Mouse (Mus musculus): Measurements from ENCODE around the gene Pacsin2. TPM values are rescaled to one million over a fixed set of nuclear protein-coding genes. Genes with fewer than 3 reads are reported as not detected.

The Pacsin2 gene
- polyA plus RNA-seq, 1 experiment, result 94.9 TPM

DNA sequence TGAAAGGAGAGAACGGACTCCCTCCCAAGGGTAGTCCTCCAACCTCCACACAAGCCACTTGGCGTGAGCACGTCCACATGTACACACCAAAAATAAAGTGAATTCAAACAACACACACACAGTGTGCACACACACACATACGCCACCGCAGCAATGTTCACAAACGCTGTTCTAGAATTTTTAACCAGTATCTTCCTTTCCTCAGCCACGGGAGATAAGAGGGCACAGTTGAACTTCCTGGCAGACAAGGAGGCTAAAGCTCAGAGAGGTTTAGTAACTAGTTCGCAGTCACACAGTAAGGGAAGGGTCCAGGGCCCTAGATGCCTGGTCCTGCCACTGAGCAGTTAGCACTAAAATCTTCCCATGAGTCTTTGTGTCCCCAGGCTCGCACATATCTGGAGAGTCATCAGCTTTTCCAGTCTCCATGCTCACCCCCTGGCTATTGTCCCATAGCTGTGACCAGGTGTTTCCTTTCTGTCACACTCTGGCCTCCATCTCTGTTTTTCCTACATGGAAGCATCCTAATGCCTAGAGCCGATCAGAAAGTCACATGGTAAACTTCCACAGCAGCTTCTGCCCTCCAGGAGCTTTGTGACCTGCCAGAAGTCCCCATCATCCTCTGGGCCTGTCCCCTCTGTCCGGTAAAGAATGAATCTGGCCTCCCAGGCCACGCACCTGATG is 12.3 kb upstream of the Pacsin2 start:
- no peak for DNase-seq
- TF ChIP-seq CTCF (IDR thresholded peaks at IDR 0.05; ENCODE audit: borderline replicate concordance, insufficient read depth, low read depth, low read length), result no peak
- TF ChIP-seq POLR2A (IDR thresholded peaks at IDR 0.05; ENCODE audit: borderline replicate concordance, insufficient read depth, low read length), result no peak
- Histone ChIP-seq H3K4me3 (replicated peaks; ENCODE audit: insufficient read depth, low read depth, low read length) (no peak overlapping the region), H3K27ac (ENCODE audit: insufficient read depth, low read length) (no peak overlapping the region), H3K4me1 (ENCODE audit: control insufficient read depth, insufficient read depth, low read length) (peaks cover under 1% of the 10 kb centered on the region; the same call in 1 of the 2 replicates), H3K27me3 (ENCODE audit: control insufficient read depth, insufficient read depth, low read length) (no peaks in the 10 kb centered on the region)
- 77% methylated on average over 12 of the region's 12 CpGs for WGBS

DNA sequence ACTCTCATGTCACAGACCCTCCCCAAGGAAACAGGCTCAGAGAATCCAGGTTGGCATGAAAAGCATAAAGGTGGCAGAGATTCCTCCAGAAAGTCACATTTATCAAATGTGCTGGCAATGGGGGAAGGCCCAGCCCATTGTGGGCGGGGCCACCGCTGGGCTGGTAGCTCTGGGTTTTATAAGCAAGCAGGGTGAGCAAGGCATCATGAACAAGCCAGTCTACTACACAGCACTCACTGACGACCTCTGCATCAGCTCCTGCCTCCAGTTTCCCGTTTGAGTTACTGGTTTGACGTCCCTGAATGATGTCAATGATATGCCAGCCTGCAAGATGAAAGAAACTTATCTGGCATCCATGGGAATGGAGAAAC is 10.0 kb upstream of the Pacsin2 start:
- H3K4me3 ChIP-seq (replicated peaks; ENCODE audit: insufficient read depth, low read depth, low read length), result no peak overlapping the region
- no peak for DNase-seq
- H3K4me1 ChIP-seq (ENCODE audit: control insufficient read depth, insufficient read depth, low read length), result peaks cover 5% of the 10 kb centered on the region
- H3K27ac ChIP-seq (ENCODE audit: insufficient read depth, low read length), result no peak overlapping the region
- TF ChIP-seq POLR2A (IDR thresholded peaks at IDR 0.05; ENCODE audit: borderline replicate concordance, insufficient read depth, low read length) (no peak), CTCF (IDR thresholded peaks at IDR 0.05; ENCODE audit: borderline replicate concordance, insufficient read depth, low read depth, low read length) (no peak)
- H3K27me3 ChIP-seq (ENCODE audit: control insufficient read depth, insufficient read depth, low read length), result no peaks in the 10 kb centered on the region
- 45% methylated on average over 5 of the region's 5 CpGs for WGBS

DNA sequence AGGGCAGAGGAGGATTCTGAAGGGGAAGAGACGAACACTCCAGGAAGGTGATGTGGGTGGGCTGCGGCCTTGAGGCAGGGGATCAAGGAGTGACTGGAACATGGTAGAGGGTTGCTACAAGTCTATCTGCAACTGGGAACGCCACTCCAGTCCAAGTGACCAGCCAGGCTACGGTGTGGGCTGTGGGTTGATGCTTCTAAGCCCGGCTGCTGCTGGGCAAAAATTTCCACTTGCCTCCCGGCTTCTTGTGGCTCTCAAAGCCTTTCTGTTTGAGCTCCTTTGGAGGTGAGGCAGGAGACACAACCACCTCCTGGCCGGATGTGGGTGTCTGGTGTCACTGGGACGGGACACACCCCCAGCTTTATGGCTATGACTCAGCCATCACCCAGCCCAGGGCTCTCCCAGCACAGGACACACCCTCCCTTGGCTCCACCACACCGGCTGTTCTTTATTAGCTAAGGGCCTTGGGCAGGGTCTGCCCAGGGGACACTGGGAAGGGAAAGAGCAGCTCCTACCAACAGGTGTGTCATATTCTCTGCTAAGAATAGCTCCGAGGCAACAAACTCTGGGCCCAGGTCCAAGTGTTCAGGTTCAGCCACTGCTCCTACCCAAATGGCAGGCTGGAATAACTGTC is 9.5 kb upstream of the Pacsin2 start:
- DNase-seq, result no peak
- Histone ChIP-seq H3K4me3 (replicated peaks; ENCODE audit: insufficient read depth, low read depth, low read length) (no peak overlapping the region), H3K4me1 (ENCODE audit: control insufficient read depth, insufficient read depth, low read length) (peaks cover 5% of the 10 kb centered on the region), H3K27ac (ENCODE audit: insufficient read depth, low read length) (no peak overlapping the region), H3K27me3 (ENCODE audit: control insufficient read depth, insufficient read depth, low read length) (no peaks in the 10 kb centered on the region)
- no peak for TF ChIP-seq CTCF (IDR thresholded peaks at IDR 0.05; ENCODE audit: borderline replicate concordance, insufficient read depth, low read depth, low read length)
- WGBS, result 71% methylated on average over 10 of the region's 10 CpGs

DNA sequence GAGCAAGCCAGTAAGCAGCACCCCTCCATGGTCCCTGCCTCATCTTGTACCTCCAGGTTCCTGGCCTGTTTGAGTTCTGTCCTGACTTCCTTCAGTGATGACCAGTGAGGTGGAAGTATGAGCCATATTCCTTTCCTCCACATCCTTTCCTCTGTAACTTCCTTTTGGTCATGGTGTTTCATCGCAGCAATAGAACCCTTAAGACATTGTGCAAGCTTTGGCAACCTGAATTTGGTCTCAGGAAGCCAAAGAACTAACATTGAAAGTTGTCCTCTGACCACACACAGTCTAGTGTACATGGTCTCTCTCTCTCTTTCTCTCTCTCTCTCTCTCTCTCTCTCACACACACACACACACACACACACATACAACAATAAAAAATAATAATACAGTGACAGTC is 8.8 kb upstream of the Pacsin2 start:
- no peak for DNase-seq
- 97% methylated on average over 1 of the region's 1 CpGs for WGBS
- H3K27ac ChIP-seq (ENCODE audit: insufficient read depth, low read length), result no peak overlapping the region
- no peak for TF ChIP-seq POLR2A (IDR thresholded peaks at IDR 0.05; ENCODE audit: borderline replicate concordance, insufficient read depth, low read length)
- TF ChIP-seq CTCF (IDR thresholded peaks at IDR 0.05; ENCODE audit: borderline replicate concordance, insufficient read depth, low read depth, low read length), result no peak
- H3K27me3 ChIP-seq (ENCODE audit: control insufficient read depth, insufficient read depth, low read length), result no peaks in the 10 kb centered on the region
- H3K4me1 ChIP-seq (ENCODE audit: control insufficient read depth, insufficient read depth, low read length), result peaks cover 5% of the 10 kb centered on the region
- H3K4me3 ChIP-seq (replicated peaks; ENCODE audit: insufficient read depth, low read depth, low read length), result no peak overlapping the region

DNA sequence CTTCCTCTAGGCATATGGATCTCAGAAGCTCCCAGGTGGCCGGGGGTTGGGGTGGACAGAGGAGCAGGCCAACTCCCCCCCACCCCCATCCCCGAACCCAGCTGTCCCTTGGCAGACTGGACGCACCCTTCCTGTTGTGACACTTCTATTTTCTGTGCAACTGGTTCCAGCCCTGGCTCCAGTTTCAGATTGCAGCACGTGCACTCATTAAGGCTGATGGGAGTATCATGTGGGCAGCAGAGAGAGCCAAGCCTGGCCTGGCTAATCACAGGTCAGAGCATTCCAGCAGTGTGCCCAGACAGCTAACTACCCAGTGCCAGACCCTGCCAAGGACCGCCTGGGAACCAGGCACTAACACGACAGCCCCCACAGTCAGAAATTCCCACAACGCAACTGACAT is 7.1 kb upstream of the Pacsin2 start:
- H3K4me1 ChIP-seq (ENCODE audit: control insufficient read depth, insufficient read depth, low read length), result peaks cover 5% of the 10 kb centered on the region
- no peak overlapping the region for H3K4me3 ChIP-seq (replicated peaks; ENCODE audit: insufficient read depth, low read depth, low read length)
- TF ChIP-seq POLR2A (IDR thresholded peaks at IDR 0.05; ENCODE audit: borderline replicate concordance, insufficient read depth, low read length), result no peak
- peak in 1 of 2 experiments; percentile 14 for DNase-seq
- 16% methylated on average over 7 of the region's 7 CpGs for WGBS
- H3K27me3 ChIP-seq (ENCODE audit: control insufficient read depth, insufficient read depth, low read length), result no peaks in the 10 kb centered on the region
- H3K27ac ChIP-seq (ENCODE audit: insufficient read depth, low read length), result no peak overlapping the region

DNA sequence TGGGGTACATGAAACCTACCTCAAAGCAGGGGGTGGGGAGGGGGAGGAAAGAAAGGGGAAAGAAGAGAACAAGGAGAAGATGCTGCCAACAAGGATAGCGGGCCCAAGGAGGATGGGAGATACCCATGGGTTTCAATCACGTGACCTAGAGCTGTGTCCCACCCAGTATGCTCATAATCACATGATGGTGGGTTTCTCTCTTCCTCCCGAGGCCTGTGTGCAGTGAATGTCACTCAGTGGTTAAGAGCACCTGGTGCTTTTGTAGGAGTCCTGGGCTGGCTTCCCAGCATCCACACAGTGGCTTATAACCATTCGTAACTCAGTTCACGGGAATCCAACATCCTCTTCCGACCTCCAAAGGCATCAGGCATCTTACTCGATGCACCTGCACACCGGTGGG is 6.0 kb upstream of the Pacsin2 start:
- DNase-seq, result no peak
- peaks cover 5% of the 10 kb centered on the region for H3K4me1 ChIP-seq (ENCODE audit: control insufficient read depth, insufficient read depth, low read length)
- H3K4me3 ChIP-seq (replicated peaks; ENCODE audit: insufficient read depth, low read depth, low read length), result no peak overlapping the region
- H3K27ac ChIP-seq (ENCODE audit: insufficient read depth, low read length), result no peak overlapping the region
- TF ChIP-seq CTCF (IDR thresholded peaks at IDR 0.05; ENCODE audit: borderline replicate concordance, insufficient read depth, low read depth, low read length) (no peak), POLR2A (IDR thresholded peaks at IDR 0.05; ENCODE audit: borderline replicate concordance, insufficient read depth, low read length) (no peak)
- no peaks in the 10 kb centered on the region for H3K27me3 ChIP-seq (ENCODE audit: control insufficient read depth, insufficient read depth, low read length)
- 91% methylated on average over 8 of the region's 8 CpGs for WGBS

DNA sequence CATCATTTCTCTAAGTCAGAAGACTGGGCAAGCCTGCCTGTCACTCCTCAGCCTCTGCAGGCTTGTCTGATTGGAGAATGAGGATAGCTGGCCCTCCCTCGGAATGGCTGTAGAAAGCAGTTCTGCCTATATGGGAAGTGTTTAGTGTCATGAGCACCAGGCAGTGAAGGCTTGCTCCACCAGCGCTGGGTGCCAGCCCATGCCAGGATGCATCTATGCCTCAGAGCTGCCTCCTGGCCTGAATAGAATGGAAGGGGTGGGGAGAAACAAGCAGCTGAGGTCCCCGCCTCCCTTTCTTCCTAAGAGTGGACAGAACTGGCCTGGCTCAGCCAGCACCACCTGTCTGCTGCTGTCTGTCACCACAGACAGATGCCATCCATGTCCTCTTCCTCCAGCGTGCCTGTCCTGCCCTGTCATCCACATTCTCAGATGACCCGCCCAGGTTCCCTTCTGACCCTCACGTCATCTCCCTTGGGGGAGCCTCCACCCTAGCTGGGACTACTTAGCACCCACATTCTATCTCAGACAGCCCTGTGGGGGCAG is 4.9 kb upstream of the Pacsin2 start:
- H3K4me3 ChIP-seq (replicated peaks; ENCODE audit: insufficient read depth, low read depth, low read length), result no peak overlapping the region
- peaks cover 5% of the 10 kb centered on the region for H3K4me1 ChIP-seq (ENCODE audit: control insufficient read depth, insufficient read depth, low read length)
- H3K27ac ChIP-seq (ENCODE audit: insufficient read depth, low read length), result no peak overlapping the region
- H3K27me3 ChIP-seq (ENCODE audit: control insufficient read depth, insufficient read depth, low read length), result no peaks in the 10 kb centered on the region
- WGBS, result 56% methylated on average over 6 of the region's 6 CpGs
- DNase-seq, result no peak
- TF ChIP-seq CTCF (IDR thresholded peaks at IDR 0.05; ENCODE audit: borderline replicate concordance, insufficient read depth, low read depth, low read length) (no peak), POLR2A (IDR thresholded peaks at IDR 0.05; ENCODE audit: borderline replicate concordance, insufficient read depth, low read length) (no peak)

Measured in cerebellum, adult 2 months (tissue).